ENCODE assay signal across 9 mouse cellular contexts in the genomic region with DNA sequence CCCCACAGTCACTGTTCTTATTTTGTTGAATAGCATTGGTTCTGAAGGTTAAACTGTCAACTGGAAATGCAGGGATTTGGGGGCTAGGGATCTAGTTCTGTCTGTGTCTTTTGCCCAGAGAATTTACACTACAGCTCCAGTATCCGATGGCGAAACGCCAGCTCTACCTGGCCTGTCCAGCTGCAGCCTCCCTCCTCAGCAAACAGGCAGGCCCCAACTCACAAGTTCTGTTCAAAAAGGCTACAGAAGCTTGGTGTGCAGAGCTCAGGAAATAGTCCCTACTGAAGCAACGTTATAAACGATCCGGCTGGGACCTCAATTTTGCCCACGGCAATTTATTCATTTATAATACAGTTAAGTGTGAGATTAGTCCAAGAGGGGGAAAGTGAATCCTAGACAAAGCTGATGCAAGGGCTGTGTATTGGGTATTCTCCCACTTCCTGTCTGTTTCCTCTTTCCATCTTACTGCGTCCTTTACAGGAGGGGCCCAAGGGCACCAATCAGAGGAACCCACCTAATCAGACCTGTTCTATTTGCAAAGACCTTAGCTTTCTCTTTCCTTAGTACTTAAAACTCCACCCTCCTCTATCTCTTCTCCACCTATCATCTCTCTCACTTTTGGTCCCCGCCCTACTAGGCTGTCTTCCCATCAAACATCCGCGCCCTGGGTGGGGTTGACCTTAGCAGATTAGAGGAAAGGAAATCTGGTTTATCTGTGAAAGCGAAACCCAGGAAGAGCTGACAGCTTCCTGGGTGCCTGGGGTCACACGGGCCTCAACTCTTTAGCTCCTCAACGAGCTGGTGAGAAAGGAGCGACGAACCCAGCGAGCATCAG. TPM values are rescaled to one million over a fixed set of nuclear protein-coding genes. Genes with fewer than 3 reads are reported as not detected.
DNase-seq lines count a peak whose midpoint lies in the region; TF ChIP-seq lines count a peak whose summit lies in the region.
"Had no signal": no experiment of that assay in that cellular context is flagged by ENCODE, and none has a peak within 500 bp of the region (broad histone marks: within the 10 kb centered on the region; RNA-seq: fewer than 3 reads in every experiment).

No protein-coding gene starts in this region.

- H3K9me3 ChIP-seq in limb, embryonic 10.5 days (replicated peaks), result no peaks in the 10 kb centered on the region

- TF ChIP-seq POLR2A in small intestine, adult 2 months (IDR thresholded peaks at IDR 0.05; ENCODE audit: low read depth, low read length), result no peak; the same call in 1 of the 2 replicates

- no peak overlapping the region for H3K27ac ChIP-seq in limb, embryonic 10.5 days
- H3K27ac ChIP-seq in small intestine, adult 2 months (ENCODE audit: insufficient read depth, low read depth, low read length), result peak overlapping the region; percentile 88
- H3K27ac ChIP-seq: left cerebral cortex, adult 2 months had no signal

- 64% methylated on average over 17 of the region's 17 CpGs for WGBS in limb, embryonic 10.5 days
- WGBS in small intestine, adult 2 months, result 30% methylated on average over 17 of the region's 17 CpGs

- DNase-seq in A20 (ENCODE audit: low read depth, low spot score) (peak; percentile 95), ES-CJ7 (ENCODE audit: low read depth, low spot score) (peak; percentile 94)
- peak; percentile 27 for DNase-seq in limb, embryonic 10.5 days (ENCODE audit: low spot score)
- no peak for DNase-seq in layer of hippocampus, postnatal 14 days (ENCODE audit: low spot score in 2 of 2)
- DNase-seq in right cerebral cortex, postnatal 36 days (ENCODE audit: low spot score in 2 of 2), result no peak
- DNase-seq in kidney, postnatal 36 days, result no peak
- DNase-seq in layer of hippocampus, postnatal 36 days, result no peak

- TF ChIP-seq CTCF in small intestine, adult 2 months (IDR thresholded peaks at IDR 0.05; ENCODE audit: extremely low read depth, insufficient read length, insufficient replicate concordance, low read depth, low read length), result no peak

- no peak overlapping the region for H3K4me3 ChIP-seq in limb, embryonic 10.5 days
- H3K4me3 ChIP-seq in small intestine, adult 2 months (ENCODE audit: low read depth, low read length), result no peak overlapping the region
- H3K4me3 ChIP-seq: left cerebral cortex, adult 2 months had no signal

- no peaks in the 10 kb centered on the region for H3K27me3 ChIP-seq in limb, embryonic 10.5 days (ENCODE audit: low read depth, poor library complexity, severe bottlenecking)
- no peaks in the 10 kb centered on the region for H3K27me3 ChIP-seq in small intestine, adult 2 months (ENCODE audit: control insufficient read depth, insufficient read depth, low read length)

- H3K36me3 ChIP-seq in limb, embryonic 10.5 days, result no peaks in the 10 kb centered on the region
- no peaks in the 10 kb centered on the region for H3K36me3 ChIP-seq in small intestine, adult 2 months (ENCODE audit: control insufficient read depth, insufficient read depth, low read length)

- peaks cover 14% of the 10 kb centered on the region for H3K4me1 ChIP-seq in limb, embryonic 10.5 days
- H3K4me1 ChIP-seq in small intestine, adult 2 months (ENCODE audit: control insufficient read depth, insufficient read depth, insufficient read length, low read length), result peaks cover 22% of the 10 kb centered on the region; the same call in 1 of the 2 replicates

RNA-seq across cellular contexts. Expression of gene Ralgps2, which starts 16.7 kb away (rescaled TPM):
- polyA plus RNA-seq in limb, embryonic 10.5 days (2016; fragmentation: Nextera tagmentation; extraction: Ambion mirVana), result 100 and 104 TPM in 2 replicates
- polyA plus RNA-seq in small intestine, adult 2 months (2012; rRNA removed), result 6.5 and 21.6 TPM in 2 replicates
- 10 to 100 TPM; 79.0 to 96.0 TPM for total RNA-seq in layer of hippocampus, postnatal 14 days (2021)
- total RNA-seq in layer of hippocampus, postnatal 36 days (2021), result 10 to 100 TPM; 71.0 to 78.7 TPM

Comparison
In these comparisons a context has a peak if more than half of its experiments do, and no peak if none do; other contexts are left out.
1. DNase-seq: peak in A20 (single experiment), ES-CJ7 (single experiment) and limb, embryonic 10.5 days (single experiment); none in layer of hippocampus, postnatal 14 days (0 of 2), right cerebral cortex, postnatal 36 days (0 of 2), kidney, postnatal 36 days (0 of 2) and layer of hippocampus, postnatal 36 days (0 of 2).